Mouse (Mus musculus): ENCODE measurements around the gene Cyp4f40. TPM values are rescaled to one million over a fixed set of nuclear protein-coding genes. Genes with fewer than 3 reads are reported as not detected.

The Cyp4f40 gene
- polyA plus RNA-seq, 1 experiment from 2014 or later = 0.21 TPM

Other genes with a start within 250 kb of the Cyp4f40 start
- gene Pglyrp2, start 234.7 kb upstream of the Cyp4f40 start, polyA plus RNA-seq (2015; fragmentation: Nextera tagmentation; extraction: Ambion mirVana) = 0.74 TPM in 1 of 2 replicates, not detected in the other
- 0.69 and 0.80 TPM in 2 replicates for gene Cyp4f39, start 206.2 kb upstream of the Cyp4f40 start, polyA plus RNA-seq (2015; fragmentation: Nextera tagmentation; extraction: Ambion mirVana)
- 7.9 and 8.7 TPM in 2 replicates for gene Cyp4f17, start 152.8 kb upstream of the Cyp4f40 start, polyA plus RNA-seq (2015; fragmentation: Nextera tagmentation; extraction: Ambion mirVana)
- 19.7 and 22.7 TPM in 2 replicates for gene Cyp4f16, start 122.3 kb upstream of the Cyp4f40 start, polyA plus RNA-seq (2015; fragmentation: Nextera tagmentation; extraction: Ambion mirVana)
- not detected in 2 replicates for gene Cyp4f37, start 37.6 kb upstream of the Cyp4f40 start, polyA plus RNA-seq (2015; fragmentation: Nextera tagmentation; extraction: Ambion mirVana)
- not detected in 2 replicates for gene Cyp4f15, start 26.7 kb downstream of the Cyp4f40 start, polyA plus RNA-seq (2015; fragmentation: Nextera tagmentation; extraction: Ambion mirVana)
- gene Zfp871, start 129.4 kb downstream of the Cyp4f40 start, polyA plus RNA-seq (2015; fragmentation: Nextera tagmentation; extraction: Ambion mirVana) = 34.9 and 35.2 TPM in 2 replicates
- 2.4 and 2.5 TPM in 2 replicates for gene Zfp811, start 151.0 kb downstream of the Cyp4f40 start, polyA plus RNA-seq (2015; fragmentation: Nextera tagmentation; extraction: Ambion mirVana)
- gene Zfp799, start 171.4 kb downstream of the Cyp4f40 start, polyA plus RNA-seq (2015; fragmentation: Nextera tagmentation; extraction: Ambion mirVana) = 13.0 and 14.2 TPM in 2 replicates
- 9.1 and 10.4 TPM in 2 replicates for gene Zfp870, start 232.7 kb downstream of the Cyp4f40 start, polyA plus RNA-seq (2015; fragmentation: Nextera tagmentation; extraction: Ambion mirVana)